Mouse (Mus musculus) E14TG2a.4 (cell line): Measurements from ENCODE around the gene Acot7.

Experiments
- CTCF ChIP-seq: conservative IDR thresholded peaks from 2 replicates; pipeline ENCODE4 v1.5.1; 2014; ENCODE audit warnings: low read length
- NANOG ChIP-seq: IDR thresholded peaks from 2 replicates; pipeline ENCODE4 v1.6.1; 2014; ENCODE audit warnings: borderline replicate concordance, low read length, mixed read lengths
- POU5F1 ChIP-seq: IDR thresholded peaks from 2 replicates; pipeline ENCODE4 v1.6.1; 2014; ENCODE audit warnings: low read length, borderline replicate concordance

- no peak for TF ChIP-seq CTCF
- no peak for TF ChIP-seq POU5F1
- no peak for TF ChIP-seq NANOG
Observed at GRCm38 (mm10) chr4:152272449-152273049, 94.6 kb downstream of the Acot7 start.
